Mouse (Mus musculus) small intestine, adult 2 months (tissue): ENCODE measurements around the gene 1600002K03Rik.
"Not testable (repeated sequence)": the region's sequence is repeated elsewhere in the genome, so short reads cannot be mapped to it uniquely, and the experiment has no call there.

Experiments used
- CTCF ChIP-seq: fragments of 200-500 bp; IDR thresholded peaks from 2 replicates; pipeline ENCODE4 v1.5.1; 2012; ENCODE audit warnings: low read depth, mild to moderate bottlenecking, control low read depth, inconsistent platforms, low read length, moderate library complexity, mixed read lengths; ENCODE audit not compliant: insufficient replicate concordance, insufficient read length; ENCODE audit errors: extremely low read depth
- POLR2A ChIP-seq: fragments of 200-500 bp; IDR thresholded peaks from 2 replicates; pipeline ENCODE4 v1.6.1; 2012; ENCODE audit warnings: low read depth, mild to moderate bottlenecking, control low read depth, inconsistent platforms, low read length, moderate library complexity

DNA sequence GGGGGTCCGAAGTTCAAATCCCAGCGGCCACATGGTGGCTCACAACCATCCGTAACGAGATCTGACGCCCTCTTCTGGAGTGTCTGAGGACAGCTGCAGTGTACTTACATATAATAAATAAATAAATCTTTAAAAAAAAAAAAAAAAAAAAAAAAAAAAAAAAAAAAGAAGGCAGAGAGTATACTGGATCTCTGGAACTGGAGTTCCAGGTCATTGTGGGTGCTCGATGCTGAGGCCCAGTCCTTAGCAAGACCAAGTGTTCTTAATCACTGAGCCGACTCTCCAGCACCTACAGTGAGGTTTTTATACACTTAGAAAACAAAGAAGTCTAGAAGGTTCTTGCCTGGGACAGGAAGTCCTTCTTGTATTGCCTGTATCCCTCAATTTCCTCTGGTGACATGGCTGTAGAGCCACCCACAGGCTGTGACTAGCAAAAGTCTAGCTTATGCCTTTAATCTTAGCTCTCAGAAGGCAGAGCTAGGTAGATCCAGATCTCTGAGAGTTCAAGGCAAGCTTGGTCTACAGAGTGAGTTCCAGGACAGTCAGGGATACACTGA lies 38.9 kb downstream of the 1600002K03Rik start:
- not testable (repeated sequence) for TF ChIP-seq CTCF, POLR2A
